Mouse (Mus musculus) kidney, postnatal 14 days (tissue): ENCODE measurements around the gene Slc6a1.

Source experiments
- DNase-seq: peaks from one replicate; pipeline ENCODE4 v3.0.0; 2022; ENCODE audit warnings: mixed read lengths

Slc6a1 gene

DNA sequence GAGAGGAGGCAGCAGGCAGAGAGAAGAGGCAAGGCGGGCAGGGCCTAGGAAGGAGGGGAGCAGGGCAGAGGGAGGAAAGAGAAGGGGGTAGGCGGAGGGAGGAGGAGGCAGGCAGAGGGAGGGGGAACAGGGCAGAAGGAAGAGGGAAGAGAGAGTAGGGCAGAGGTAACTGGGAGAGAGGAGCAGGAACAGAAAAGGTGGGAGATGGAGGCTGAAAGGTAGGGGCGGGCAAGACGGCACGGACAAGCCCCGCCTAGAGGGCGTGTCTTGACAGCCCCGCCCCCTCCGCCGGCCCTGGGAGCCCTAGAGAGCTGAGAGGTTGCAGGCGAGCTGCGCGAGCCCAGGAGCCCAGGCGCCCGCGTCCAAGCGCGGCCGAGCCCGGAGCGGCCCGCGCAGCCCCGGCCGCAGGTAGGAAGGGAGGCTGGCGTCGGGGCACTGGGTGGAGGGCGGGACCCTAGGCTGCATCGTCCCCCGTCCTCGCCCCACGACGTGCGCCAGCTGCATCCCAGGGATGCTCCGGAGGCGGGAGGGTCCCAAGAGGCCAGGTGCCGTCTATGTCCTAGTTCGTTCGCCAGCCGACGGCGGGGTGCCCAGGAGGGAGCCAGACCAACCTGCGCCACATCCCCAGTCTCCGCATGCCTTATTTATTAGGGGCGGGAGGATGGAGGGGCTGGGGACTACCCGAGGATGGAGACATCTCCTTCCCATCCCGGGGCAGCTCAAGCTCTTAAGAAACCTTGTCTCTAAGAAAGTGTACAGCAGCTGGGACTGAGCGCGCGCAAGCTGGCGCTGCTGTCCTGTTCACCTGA lies at the start of gene Slc6a1:
TSS of gene Slc6a1 (plus strand) at position 167 of the 809 bp plus-strand sequence.
- DNase-seq = peak; percentile 62

DNA sequence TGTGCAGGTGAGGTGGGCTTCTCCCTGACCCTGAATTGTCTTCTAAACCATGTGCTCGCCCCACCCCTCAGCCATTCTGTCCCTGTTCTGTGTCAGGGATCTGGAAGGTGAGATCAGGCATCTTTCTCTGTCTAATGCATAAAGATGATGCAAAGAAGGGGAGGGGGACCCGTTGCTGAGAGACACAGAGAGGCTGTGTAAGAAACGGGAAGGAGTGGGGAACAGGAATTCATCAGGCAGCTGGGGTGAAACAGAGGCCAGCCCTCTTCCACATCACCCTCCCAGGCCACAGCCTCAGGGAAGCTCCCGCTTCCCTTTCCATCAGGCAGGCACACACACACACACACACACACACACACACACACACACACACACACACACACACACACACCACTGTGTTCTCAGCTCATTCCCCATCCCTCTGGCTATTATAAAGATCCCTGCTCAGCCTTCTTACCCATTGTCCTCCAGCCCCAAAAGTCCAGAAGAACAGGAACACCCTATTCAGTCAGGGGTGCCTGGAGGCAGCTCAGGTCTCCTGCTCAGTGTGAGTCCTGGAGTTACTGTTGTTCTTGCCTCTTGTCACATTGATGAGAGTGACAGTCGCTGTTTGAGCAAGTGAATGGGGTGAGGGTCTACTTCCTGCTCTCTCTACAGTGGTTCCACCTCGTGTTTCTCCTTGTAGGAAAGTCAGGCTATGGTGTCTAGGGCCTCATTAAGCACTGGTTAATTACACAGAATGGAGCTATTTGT lies 43.4 kb upstream of the Slc6a1 start:
- no peak for DNase-seq

DNA sequence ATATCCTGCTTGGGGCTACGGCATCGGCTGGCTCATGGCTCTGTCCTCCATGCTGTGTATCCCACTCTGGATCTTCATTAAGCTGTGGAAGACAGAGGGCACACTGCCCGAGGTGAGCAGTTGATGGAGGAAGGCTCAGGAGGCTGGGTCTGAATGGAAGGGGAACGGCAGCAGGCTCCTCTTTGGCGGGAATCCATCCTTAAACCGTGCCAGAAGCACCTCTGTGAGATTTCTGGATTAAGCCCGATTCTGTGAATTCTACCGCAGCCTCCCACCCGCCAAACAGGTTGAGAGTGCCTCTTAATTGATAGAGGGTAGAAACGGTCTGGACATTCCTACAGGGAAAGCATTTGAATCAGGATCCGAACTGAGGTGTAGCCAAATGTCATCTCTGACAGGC lies 36.8 kb upstream of the Slc6a1 start:
- DNase-seq = no peak

DNA sequence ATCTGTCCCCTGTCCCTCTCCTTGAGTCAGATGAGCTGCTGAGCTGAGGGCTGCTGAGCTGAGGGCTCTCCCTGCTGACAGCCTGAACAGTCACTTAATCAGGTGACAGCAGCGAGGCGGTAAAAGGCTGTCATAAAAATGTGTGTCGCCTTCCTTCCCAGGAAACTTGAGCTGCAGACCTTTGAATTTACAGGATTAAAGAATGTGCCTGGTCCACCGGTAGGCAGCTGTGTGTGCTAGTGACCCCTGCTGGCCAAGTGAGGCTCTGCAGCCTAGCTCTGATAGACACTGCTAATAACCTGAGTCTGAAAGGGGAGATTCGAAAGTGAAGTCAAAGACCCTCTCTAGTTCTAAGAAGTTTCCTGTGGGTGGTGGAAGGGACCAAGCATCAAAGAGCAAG lies 32.1 kb upstream of the Slc6a1 start:
- DNase-seq = peak; percentile 73

DNA sequence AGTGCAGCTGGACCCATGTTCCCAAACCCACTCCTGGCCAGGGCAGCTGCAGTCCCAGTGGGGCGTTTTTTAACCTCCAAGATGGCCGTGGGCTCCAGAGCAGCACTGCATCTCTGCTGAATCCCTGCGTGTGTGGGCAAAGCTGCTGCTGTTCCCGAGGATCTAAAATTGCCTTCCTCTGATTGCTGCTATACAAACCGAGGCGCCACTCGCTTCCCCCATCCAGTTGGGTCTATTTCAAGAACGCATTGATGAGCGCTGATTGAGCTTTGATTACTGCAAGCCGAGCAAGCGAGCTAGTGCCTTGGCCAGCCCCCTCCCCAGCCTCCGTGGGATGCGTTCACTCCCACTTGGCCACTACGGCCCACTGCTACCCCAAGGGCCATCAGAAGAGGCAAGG lies 27.5 kb upstream of the Slc6a1 start:
- DNase-seq = no peak

DNA sequence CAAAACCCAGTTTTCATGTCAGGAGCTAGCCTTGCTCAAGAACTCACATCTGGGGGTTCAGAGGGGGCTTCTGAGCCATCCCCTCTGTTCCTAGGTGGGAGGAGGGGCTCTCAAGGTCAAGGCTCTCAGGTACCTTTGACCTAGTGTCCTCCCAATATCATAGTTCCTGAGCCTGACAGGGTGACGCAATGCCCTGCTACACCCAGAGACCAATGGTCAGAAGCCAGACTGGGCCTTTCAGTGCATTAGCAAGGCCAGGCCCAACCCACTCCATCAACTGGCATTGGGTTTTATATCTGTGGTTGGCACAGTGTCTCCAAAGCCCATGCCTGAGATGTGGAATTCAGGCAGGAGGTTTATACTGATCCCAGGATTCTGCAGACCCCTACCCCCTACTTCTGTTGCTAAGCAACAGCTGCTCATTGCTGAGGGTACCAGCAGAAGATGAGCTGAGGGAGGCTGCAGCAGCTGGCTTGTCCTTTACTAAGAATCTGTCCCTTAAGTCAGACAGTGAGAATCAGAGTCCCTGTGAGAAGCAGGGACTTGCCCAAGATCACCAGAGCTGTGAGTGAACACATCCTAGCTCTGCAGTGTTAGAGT lies 24.6 kb upstream of the Slc6a1 start:
- DNase-seq = no peak

DNA sequence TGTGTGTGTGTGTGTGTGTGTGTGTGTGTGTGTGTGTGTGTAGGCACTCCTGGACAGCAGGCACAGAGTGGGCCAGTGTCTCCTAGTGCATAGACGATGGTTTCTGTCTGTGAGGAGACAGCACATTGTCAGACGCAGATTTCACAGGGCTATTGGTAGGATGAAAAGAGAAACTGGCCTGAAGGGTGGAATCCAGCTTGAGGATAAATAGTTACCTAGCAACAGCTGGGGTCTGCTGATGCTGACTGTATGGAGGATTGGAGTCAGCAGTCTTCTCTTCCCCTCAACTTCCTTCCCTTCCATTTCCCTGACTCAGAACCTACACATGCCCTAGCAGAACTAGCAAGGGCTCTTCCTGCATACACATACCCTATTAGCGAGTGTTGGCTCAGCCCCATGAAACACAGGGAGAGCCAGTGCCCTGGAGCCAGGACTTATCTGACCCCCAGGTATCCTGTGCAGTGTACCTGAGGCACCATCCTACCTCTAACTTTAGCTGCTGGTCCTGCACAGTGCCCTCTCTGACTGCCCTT lies 23.7 kb upstream of the Slc6a1 start:
- no peak for DNase-seq

DNA sequence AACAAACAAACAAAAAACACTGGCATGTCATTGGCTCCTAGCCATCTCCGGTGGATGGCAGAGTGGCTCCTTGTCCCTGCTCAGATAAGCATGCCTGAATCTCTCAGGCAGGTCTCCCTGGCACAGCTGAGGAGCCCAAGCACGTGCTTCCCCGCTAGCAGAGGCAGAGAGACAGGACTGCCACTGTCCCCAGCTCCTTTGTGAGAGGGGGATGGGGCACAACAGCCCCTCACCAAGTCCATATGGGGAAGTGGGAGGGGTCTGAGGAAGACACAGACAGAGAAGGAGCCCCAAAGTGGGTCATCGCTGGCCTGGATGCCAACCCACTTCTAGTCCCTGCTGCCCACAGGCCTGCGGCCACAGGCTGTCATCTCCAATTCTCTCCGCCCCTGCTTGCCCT lies 20.8 kb upstream of the Slc6a1 start:
- no peak for DNase-seq

DNA sequence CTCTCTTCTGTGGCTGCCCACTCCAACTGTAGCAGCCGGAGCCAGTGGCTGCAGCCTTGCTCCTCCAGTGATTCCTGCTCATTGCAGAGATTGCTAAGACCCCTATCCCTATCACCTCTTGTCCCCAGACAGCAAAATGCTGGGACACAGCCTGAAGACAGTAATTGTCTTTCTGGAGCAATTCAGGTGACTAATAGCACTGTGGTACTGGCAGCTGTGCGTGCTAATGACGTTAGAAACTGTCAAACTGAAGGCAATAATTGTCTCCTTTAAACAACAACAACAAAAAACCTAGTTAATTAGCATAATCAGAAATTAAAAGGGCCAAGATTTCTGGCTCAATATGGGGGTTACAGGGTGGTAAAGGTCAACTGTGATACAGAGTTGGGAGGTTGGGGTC lies 18.4 kb upstream of the Slc6a1 start:
- no peak for DNase-seq

DNA sequence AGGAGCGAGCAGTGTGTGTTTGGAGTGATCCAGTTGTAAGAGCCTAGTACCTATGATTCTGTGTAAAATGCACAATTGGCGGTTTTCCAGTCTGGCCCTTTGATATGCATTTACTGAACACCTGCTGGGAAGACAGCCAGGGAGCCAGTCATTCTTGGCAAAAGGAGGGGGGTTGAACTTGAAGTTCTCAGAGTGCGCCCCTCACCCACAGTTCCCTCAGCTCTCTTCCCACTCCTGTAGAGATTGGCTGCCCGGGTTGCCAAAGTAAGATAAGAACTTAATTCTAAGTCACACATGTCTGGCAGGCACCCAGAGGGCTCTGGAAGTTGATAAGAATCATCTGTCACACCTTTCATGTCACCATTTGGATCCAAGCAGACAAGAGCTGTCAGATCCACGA lies 18.0 kb upstream of the Slc6a1 start:
- DNase-seq = no peak

DNA sequence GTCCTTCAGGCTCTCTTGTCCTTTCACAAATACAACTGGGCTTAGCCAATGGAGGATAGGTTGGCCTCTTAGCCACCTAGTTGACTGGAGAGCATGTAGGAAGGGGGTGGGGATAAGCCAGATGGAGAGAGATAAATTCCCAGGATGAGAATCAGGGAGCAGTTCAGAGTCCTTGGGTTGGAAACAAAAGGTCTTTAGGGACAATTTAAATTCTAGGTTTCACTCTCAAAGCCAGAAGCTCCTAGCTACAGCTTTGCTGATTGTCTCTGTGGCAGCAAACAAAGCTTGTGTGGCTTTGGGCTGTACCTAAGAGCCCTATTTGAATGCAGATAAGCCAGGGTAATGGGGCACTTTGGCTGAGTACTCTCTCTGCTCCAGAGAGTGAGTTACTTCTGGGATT lies 16.2 kb upstream of the Slc6a1 start:
- no peak for DNase-seq

DNA sequence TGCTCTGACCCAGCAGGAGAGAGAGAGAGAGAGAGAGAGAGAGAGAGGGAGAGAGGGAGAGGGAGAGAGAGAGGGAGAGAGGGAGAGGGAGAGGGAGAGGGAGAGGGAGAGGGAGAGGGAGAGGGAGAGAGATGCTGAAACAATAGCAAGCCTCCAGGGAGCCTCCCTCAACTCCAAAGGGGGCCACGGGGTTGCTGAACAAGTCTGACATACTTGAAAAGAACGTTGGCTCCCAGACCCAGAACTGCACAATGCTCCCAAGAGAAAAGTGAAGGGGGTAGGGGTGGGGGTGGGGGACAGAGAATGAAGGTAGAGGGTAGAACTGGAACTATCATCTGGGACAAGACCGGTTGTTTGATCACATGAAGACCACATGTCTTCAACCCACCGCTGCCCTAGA lies 14.5 kb upstream of the Slc6a1 start:
- DNase-seq = no peak

DNA sequence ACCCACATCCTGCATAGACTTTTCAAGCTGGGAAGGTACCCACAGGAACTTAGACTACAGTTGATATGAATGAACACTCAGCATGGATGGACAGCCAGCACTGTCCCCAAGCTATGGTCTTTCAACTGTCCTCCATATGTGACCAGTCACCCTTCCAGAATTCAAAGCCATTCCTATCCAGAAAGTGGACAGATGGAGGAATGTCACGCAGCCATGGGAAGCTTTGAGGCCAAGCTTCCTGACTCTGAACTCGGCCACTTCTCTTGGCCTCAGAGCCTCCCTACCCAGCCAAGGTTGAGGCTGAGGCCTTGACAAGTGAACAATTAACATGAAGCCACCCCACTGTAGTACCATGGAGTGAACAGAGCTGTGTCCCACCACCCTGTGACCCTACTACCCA lies 12.8 kb upstream of the Slc6a1 start:
- no peak for DNase-seq

DNA sequence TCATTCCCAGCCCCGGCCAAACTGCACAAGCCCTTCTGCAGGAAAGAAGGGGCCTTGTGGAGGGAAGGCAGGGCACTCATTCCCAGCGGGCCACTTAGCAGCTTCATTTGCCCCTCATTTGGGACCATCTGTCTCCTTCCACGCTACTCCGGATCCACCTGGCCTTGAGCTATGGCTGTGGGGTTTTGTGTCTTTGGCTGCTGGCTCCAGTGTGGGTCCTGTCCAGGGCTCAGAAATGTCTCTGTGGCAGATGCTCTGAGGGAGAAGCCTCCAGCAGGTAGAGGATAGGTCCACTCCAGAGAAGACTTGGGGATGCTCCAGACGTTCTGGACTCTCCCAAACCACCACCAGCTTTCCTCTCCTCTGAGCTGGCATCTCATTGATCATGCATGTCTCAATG lies 11.6 kb upstream of the Slc6a1 start:
- DNase-seq = no peak

DNA sequence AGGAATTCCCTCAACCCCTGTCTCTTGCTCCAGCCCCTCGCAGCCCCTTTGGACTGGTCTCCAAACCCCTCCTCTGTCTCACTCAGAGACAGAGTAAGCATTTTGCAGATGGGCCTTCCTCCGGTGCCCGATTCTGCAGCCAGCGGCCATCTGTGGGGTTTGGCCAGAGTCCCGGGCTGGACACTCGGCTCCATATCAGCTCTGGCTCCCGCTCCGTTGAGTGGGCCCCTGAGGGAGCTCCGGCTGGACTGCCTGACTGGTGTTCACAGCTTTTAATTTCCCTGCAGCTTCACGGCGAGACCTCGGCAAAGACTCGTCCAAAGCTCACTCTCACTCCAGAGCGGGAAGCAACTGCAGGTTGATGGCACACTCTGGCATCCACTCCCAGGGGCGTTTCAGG lies 10.2 kb upstream of the Slc6a1 start:
- DNase-seq = no peak

DNA sequence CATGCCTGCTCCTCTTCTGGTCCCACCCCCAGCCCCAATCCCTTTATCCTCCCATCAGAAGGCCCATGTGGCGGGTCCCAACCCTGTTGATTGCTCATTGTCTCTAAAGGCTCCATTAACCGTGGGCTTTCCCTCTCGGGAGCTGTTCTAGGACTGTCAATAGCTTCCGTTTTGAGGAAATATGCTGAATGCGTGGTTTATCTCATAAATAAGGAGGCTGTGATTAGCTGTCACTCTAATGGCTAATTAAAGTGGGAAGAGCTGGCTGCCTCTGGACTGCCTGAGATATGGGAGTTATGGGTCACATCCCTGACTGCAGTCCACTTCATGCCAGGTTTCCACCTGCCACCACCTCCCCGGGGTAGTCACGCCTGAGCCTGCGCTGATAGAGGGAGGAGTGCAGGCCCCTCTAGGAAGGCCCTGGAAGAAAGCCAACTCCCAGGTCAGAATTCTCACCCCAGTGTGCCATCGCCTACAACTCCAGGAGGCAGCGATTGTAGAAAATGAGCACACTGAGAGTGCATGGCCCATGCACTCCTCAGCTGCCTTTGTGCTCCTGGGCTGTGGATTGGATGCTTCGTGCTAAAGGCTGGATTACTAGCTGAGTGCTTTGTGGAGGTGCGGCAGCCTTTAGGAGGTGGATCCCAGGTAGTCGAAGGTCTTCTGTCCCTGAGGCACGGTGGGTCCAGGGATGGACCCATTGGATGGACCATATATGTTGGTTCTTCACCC lies 8.3 kb upstream of the Slc6a1 start:
- DNase-seq = no peak

DNA sequence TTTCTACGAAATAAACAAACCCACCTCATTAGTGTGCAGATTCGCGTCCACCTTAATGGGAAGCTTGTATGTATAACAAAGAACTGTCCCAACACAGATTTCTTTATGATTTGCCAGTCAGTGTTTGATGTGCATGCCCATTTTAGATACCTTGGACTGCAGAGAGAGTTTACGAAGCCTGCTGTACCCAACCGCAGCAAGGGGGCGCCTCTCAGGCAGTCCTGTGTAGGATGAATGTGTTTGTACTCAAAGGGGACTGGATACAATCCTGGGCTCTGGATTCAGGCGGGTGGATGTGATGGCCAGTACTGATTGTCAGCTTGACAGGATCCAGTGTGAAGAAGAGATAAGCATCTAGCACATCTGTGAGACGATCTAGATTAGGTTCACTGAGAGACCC lies 6.6 kb upstream of the Slc6a1 start:
- no peak for DNase-seq

DNA sequence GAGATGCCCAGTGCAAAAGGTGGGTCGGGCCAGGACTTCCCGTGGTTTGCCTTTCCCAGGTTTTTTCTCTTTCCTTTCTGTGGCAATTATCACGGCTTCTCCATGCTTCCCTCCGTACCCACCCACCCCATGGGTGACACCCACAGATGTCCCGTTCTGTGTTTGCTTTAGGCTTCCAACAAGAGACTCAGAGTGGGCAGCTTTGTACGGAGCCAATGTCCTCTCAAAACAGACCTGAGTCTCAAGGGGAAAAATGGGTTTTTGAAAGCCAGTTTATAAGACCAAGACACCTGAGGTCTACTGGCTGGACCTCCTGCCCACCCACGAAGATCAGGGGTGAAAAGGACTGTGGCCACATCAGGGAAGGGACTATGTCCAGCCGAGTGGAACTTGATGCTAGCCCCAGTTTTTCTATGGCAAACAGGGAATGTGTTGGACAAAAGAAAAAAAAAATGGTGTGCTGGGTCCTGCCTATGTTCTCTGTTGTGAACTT lies 889 bp downstream of the Slc6a1 start:
- DNase-seq = no peak

DNA sequence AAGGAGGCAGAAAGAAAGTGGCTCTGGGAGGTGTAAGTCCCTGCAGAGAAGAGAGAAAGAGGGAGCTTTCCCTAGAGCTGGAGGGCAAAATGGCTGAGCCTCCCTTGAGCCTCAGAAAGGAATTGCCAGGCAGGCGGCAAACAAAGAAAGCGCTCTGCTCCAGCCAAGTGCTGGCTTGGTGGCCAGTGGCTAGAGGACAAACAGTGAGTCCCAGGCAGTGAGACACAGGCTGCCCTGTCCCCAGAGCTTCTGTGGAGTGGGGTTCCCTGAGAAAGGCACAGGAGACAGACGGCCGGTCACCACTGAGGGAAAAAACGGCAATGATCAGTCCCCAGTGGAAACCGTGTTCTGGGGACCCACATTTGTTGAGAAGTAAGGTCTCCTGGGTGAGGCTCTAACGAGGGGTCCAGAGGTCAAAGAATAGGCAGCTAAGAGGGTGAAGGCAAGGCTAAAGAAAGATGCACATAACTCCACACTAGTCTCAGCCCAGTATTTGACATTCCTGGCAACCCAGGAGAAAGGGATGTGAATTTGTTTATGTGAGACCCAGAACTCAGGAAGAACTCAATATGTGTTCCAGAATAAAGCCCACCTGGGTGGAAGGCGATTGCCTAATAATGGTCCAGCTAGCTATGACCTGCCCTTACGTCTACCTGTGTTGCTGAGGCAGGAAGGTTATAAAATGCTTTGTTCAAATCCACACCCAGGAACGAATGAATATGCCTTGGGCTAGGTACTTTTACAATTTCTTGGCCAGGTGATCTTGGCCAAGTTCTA lies 1.7 kb downstream of the Slc6a1 start:
- no peak for DNase-seq

DNA sequence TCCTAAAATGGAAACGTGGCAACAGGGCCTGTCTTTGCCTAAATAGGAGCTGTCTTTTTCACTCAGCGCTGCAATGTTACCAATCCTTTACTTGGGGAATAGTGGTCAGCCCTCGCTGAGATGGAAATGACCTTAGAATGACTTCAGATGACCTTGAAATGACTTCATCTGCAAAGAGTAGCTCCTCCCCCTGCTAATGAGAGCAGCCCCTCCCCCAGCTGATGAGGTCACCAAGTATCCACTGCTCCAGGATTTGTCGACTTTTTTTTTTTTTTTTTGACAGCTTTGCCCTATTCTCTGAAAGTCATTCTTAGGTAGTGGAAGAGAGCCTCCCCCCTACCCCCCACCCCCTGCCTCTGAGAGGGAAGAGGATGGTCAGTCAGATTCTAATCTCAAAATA lies 3.0 kb downstream of the Slc6a1 start:
- no peak for DNase-seq

DNA sequence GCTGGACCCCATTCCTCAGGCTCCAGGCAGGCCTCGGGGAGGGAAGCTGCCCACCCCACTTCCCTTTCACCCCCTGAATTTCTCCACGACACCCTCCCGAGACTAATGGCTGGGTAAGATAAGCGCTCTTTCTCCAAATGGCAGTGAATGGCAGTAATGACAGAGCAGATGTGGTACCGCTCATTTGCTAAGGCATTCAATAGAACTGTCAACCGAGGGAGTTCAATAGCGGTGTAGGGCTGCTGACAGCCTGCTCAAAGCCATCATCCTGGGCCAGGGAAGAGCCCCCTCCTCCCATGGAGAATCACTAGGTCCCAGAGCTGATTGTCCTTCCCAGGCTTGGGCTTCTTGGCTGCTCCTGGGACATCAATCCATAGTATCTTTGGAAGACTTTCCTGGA lies 6.7 kb downstream of the Slc6a1 start:
- no peak for DNase-seq

DNA sequence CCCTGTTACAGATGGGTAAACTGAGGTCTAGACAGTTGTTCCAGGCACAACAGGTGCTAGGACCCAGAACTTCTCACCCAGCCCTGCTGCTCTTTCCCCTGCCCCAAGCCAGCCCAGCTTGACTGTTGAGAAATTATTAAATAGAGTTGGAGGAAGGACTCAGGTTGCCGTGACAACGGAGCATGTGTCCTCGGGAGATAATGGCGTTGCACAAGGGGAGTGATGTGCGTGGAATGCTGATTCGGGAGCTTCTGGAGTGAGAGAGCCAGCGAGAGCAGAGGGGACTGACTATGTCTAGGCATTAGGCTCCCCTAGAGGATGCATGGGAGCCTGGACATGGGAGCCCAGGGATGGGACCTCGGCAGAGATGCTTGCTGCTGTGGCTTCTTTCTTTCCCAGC lies 7.7 kb downstream of the Slc6a1 start:
- no peak for DNase-seq
